Mouse (Mus musculus) midbrain, embryonic 10.5 days (tissue): Measurements from ENCODE around the gene Mxra7. TPM values are rescaled to one million over a fixed set of nuclear protein-coding genes. Genes with fewer than 3 reads are reported as not detected.
A peak's percentile ranks its signal among the peaks of the same experiment; 100 is the strongest.

ENCODE experiments used
- DNase-seq: peaks from one replicate; pipeline ENCODE4 v3.0.0-alpha.2; 2017; ENCODE audit warnings: low spot score
- H3K27ac ChIP-seq: fragments of 300-500 bp; sonication (generic); replicated peaks from 2 replicates; pipeline ENCODE4 v1.5.1; 2016; ENCODE audit warnings: mild to moderate bottlenecking
- H3K27me3 ChIP-seq: fragments of 300-500 bp; sonication (generic); 2 replicates; pipeline ENCODE4 v1.6.1; 2016; ENCODE audit warnings: low read depth, mild to moderate bottlenecking; ENCODE audit not compliant: poor library complexity, severe bottlenecking
- H3K36me3 ChIP-seq: fragments of 300-500 bp; sonication (generic); 2 replicates; pipeline ENCODE4 v1.6.1; 2016; ENCODE audit warnings: mild to moderate bottlenecking, moderate library complexity
- H3K4me1 ChIP-seq: fragments of 300-500 bp; sonication (generic); 2 replicates; pipeline ENCODE4 v1.6.1; 2016
- H3K4me3 ChIP-seq: fragments of 300-500 bp; sonication (generic); 2 replicates; pipeline ENCODE4 v1.5.1; 2016; ENCODE audit warnings: mild to moderate bottlenecking, moderate library complexity
- H3K9me3 ChIP-seq: fragments of 300-500 bp; sonication (generic); replicated peaks from 2 replicates; pipeline ENCODE4 v1.6.1; 2016; ENCODE audit warnings: mild to moderate bottlenecking
- WGBS: fragments of 180-500 bp; shearing (Covaris S2); methylation state at CpG from one replicate; pipeline ENCODE4 v1.1.7; 2016; 5-methylcytosine and 5-hydroxymethylcytosine counted together
- polyA plus RNA-seq: library from polyadenylated mRNA; unstranded; fragments of >200 nt; fragmentation: Nextera tagmentation; extraction: Ambion mirVana; gene quantifications from 2 replicates; pipeline ENCODE4 v1.2.1, GENCODE M21; 2016

Gene Mxra7
- 28.1 and 29.1 TPM in 2 replicates for polyA plus RNA-seq

GRCm38 (mm10) chr11:116827534-116828165, at the start of gene Mxra7:
Gene Mxra7 (minus strand): TSS chr11:116828046.
- Histone ChIP-seq H3K4me3 (peak within 1 kb of the TSS; percentile 90), H3K4me1 (peaks cover 57% of the 10 kb centered on the region), H3K27ac (peak within 1 kb of the TSS; percentile 94), H3K27me3 (0 out of 2 replicates have a peak, but pooled peaks cover 5% of the 10 kb centered on the region), H3K9me3 (no peaks in the 10 kb centered on the region), H3K36me3 (peaks cover 12% of the 10 kb centered on the region)
- under 1% methylated on average over 71 of the region's 71 CpGs for WGBS
- DNase-seq = peak; percentile 85

DNA sequence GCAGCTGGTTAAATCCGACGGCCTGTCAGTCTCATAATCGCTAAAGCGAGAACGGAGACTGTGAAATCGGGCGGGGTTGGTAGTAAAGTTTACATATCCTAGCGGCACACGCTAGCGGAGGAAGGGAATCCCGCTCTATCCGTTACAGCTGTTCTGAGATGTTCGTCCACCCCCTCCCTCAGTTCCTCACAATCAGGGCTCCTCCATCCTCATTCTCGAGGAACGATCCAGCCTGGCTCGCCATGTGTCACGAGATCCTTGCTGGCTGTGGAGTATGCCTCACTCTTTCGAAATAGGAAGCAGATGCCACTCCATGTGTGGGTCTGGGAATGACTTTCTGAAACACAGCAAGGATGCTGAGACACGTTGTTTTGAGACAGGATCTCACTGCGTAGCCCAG, 46.1 kb upstream of the Mxra7 start:
- no peaks in the 10 kb centered on the region for H3K9me3 ChIP-seq
- H3K36me3 ChIP-seq = peaks cover 53% of the 10 kb centered on the region
- H3K27ac ChIP-seq = no peak overlapping the region
- H3K4me1 ChIP-seq = no peaks in the 10 kb centered on the region
- no peak for DNase-seq
- no peaks in the 10 kb centered on the region for H3K27me3 ChIP-seq
- WGBS = 93% methylated on average over 20 of the region's 20 CpGs
- no peak overlapping the region for H3K4me3 ChIP-seq

GRCm38 (mm10) chr11:116871538-116871937, 43.7 kb upstream of the Mxra7 start:
- no peaks in the 10 kb centered on the region for H3K9me3 ChIP-seq
- no peak overlapping the region for H3K4me3 ChIP-seq
- peaks cover 64% of the 10 kb centered on the region for H3K36me3 ChIP-seq
- H3K27me3 ChIP-seq = no peaks in the 10 kb centered on the region
- H3K27ac ChIP-seq = no peak overlapping the region
- no peak for DNase-seq
- 91% methylated on average over 9 of the region's 9 CpGs for WGBS
- H3K4me1 ChIP-seq = no peaks in the 10 kb centered on the region

DNA sequence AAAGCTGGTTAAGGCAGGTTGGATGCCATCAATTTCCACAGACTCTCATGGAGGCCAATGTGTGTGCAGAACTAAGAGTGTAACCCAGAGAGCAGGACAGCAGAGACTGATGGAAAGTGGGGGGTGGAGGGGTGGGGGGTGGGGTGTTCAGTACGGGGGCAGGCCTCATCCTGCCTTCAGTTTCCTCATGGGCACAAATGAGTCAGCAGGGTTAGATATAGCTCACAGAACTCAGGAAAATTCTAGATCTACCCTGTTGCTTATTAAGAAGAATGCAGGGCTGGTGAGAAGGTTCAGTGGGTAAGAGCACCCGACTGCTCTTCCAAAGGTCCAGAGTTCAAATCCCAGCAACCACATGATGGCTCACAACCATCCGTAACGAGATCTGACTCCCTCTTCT, 41.8 kb upstream of the Mxra7 start:
- Histone ChIP-seq H3K4me1 (no peaks in the 10 kb centered on the region), H3K9me3 (no peaks in the 10 kb centered on the region), H3K36me3 (peaks cover 76% of the 10 kb centered on the region), H3K27ac (no peak overlapping the region), H3K27me3 (no peaks in the 10 kb centered on the region), H3K4me3 (no peak overlapping the region)
- 90% methylated on average over 4 of the region's 4 CpGs for WGBS
- no peak for DNase-seq

DNA sequence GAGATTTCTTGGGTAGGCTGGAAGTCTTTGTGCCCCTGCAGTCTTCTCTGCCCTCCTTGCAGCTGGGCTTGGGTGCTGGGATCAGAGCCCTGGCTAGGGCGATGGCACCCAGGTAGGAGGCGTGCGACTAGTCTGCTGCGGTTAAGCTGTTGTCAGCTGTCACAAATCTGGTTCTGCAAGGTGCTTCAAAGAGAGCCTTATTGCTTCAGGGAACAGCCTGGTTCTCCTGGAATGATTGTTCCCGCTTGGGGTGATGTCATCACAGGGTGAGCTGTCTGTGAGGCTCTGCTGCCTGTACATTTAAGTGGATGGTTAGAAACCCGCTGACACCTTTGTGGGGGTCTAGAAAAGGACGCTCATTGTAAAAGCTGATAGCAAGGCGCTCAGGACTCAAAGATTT, 41.4 kb upstream of the Mxra7 start:
- 89% methylated on average over 8 of the region's 8 CpGs for WGBS

DNA sequence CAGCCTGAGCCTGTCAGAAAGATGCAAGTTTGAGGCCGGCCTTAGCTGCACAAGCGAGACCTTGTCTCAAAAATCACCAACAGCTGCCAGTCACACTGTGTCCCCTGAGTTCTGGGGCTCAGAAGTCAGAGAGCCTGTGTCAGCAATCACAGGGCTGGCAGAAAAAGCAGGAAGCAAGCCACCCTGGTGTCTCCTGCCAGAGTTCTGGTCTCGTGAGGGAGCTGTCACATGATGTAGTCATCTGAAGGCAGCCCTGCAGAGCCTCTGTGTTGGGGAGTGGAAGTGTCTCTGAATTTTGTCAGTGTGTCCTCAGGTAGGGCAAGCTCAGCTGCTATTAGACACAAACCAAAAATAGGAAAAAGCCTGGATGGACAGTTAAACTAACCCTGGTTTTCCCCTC, 40.3 kb upstream of the Mxra7 start:
- no peaks in the 10 kb centered on the region for H3K4me1 ChIP-seq
- H3K27me3 ChIP-seq = no peaks in the 10 kb centered on the region
- no peak overlapping the region for H3K27ac ChIP-seq
- H3K9me3 ChIP-seq = no peaks in the 10 kb centered on the region
- H3K36me3 ChIP-seq = peaks cover 76% of the 10 kb centered on the region
- no peak for DNase-seq
- no peak overlapping the region for H3K4me3 ChIP-seq
- WGBS = 78% methylated on average over 3 of the region's 3 CpGs

More for the DNA sequence above, 41.4 kb upstream of the Mxra7 start:
- no peak overlapping the region for H3K4me3 ChIP-seq
- H3K4me1 ChIP-seq = no peaks in the 10 kb centered on the region
- H3K27me3 ChIP-seq = no peaks in the 10 kb centered on the region
- no peak overlapping the region for H3K27ac ChIP-seq
- H3K36me3 ChIP-seq = peaks cover 76% of the 10 kb centered on the region
- DNase-seq = no peak
- H3K9me3 ChIP-seq = no peaks in the 10 kb centered on the region

GRCm38 (mm10) chr11:116865945-116866585, 38.2 kb upstream of the Mxra7 start:
- Histone ChIP-seq H3K9me3 (no peaks in the 10 kb centered on the region), H3K4me1 (no peaks in the 10 kb centered on the region), H3K27me3 (no peaks in the 10 kb centered on the region), H3K27ac (no peak overlapping the region), H3K36me3 (peaks cover 74% of the 10 kb centered on the region), H3K4me3 (no peak overlapping the region)
- 84% methylated on average over 12 of the region's 12 CpGs for WGBS
- no peak for DNase-seq

- H3K4me3 ChIP-seq = no peak overlapping the region
- H3K27ac ChIP-seq = no peak overlapping the region
- WGBS = 89% methylated on average over 10 of the region's 10 CpGs
- no peaks in the 10 kb centered on the region for H3K27me3 ChIP-seq
- DNase-seq = no peak
- H3K9me3 ChIP-seq = no peaks in the 10 kb centered on the region
- no peaks in the 10 kb centered on the region for H3K4me1 ChIP-seq
- H3K36me3 ChIP-seq = peaks cover 81% of the 10 kb centered on the region
These were observed 36.6 kb upstream of the Mxra7 start for GRCm38 (mm10) chr11:116864444-116864843.

DNA sequence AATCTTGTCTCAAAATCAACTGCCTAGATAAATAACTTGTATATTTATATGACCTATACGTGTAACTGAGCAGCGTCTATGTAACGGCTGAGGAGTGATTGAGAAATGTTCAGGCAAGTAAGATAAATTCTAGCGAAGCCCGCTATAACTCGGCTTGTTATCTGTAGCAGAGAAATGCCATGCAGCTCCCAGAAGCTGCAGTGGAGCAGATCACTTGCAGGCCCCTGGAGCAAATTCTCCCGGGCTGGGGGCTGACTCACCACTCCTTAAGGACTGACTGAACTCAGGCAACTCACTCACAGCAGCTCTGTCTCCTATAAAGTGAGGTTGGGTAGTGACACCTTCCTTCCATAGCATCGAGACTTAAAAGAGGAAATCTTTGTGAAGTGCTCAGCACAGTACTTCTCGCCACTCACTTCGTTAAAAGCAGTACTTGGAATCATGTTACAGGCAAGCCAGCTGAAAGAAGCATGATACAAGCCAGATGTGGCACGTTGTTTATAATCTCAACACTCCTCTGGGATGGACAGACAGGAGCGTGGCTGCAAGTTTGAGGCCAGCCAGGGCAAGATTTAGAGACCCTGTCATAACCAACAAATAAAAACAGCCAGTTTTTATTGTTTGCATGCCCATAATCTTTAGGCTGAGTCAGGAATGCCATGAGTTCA, 29.5 kb upstream of the Mxra7 start:
- Histone ChIP-seq H3K36me3 (peaks cover 37% of the 10 kb centered on the region), H3K9me3 (no peaks in the 10 kb centered on the region), H3K27ac (no peak overlapping the region), H3K4me1 (peaks cover 13% of the 10 kb centered on the region), H3K27me3 (no peaks in the 10 kb centered on the region), H3K4me3 (no peak overlapping the region)
- no peak for DNase-seq
- 86% methylated on average over 12 of the region's 12 CpGs for WGBS

DNA sequence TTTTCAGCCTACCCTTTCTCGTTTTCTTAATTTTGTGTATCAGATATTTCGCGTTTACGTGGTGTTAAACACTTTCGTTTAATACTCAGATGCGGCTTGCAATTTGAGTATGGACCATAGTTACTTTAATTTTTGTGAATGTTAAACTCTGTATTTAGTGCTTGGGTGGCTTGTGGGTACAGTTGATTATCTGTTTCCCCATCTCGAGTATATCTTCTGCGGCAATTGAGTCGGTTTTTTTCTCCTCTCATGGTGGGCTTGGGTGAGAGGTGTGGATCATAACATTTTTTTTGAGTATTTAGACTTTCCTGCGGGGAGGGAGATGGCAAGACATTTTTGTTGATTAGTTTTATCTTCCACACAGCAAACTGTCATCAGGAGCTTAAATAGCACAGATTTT, 26.4 kb upstream of the Mxra7 start:
- H3K4me1 ChIP-seq = peaks cover 25% of the 10 kb centered on the region
- H3K27ac ChIP-seq = peak overlapping the region; percentile 99; the same call in 1 of the 2 replicates
- 43% methylated on average over 10 of the region's 10 CpGs for WGBS
- no peaks in the 10 kb centered on the region for H3K27me3 ChIP-seq
- peak overlapping the region; percentile 100 for H3K4me3 ChIP-seq
- H3K36me3 ChIP-seq = peaks cover 38% of the 10 kb centered on the region
- no peaks in the 10 kb centered on the region for H3K9me3 ChIP-seq
- no peak for DNase-seq

DNA sequence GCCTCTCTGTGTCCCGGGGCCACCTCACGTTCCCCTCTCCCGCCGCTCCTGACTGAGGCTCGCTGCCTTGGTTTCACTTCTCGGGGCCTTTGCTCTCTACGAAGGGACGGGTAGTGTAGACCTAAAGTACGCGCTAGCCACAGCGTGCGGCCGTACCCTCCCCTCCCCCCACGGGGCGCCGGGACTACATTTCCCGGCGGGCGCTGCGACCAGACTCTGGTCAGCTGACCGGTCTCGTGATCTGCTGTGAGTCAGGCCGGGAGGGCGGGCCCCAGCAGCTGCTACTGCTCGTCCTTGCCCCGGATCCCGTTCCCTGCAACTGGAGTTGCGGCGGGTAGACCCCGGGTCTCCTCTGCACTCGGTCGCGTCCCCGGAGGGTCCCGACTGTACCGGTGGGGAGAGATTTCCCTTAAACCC, 25.7 kb upstream of the Mxra7 start:
- no peaks in the 10 kb centered on the region for H3K9me3 ChIP-seq
- H3K4me1 ChIP-seq = peaks cover 25% of the 10 kb centered on the region
- no peaks in the 10 kb centered on the region for H3K27me3 ChIP-seq
- H3K4me3 ChIP-seq = peak overlapping the region; percentile 100
- WGBS = under 1% methylated on average over 36 of the region's 36 CpGs
- DNase-seq = peak; percentile 96
- H3K36me3 ChIP-seq = peaks cover 43% of the 10 kb centered on the region
- peak overlapping the region; percentile 99 for H3K27ac ChIP-seq

DNA sequence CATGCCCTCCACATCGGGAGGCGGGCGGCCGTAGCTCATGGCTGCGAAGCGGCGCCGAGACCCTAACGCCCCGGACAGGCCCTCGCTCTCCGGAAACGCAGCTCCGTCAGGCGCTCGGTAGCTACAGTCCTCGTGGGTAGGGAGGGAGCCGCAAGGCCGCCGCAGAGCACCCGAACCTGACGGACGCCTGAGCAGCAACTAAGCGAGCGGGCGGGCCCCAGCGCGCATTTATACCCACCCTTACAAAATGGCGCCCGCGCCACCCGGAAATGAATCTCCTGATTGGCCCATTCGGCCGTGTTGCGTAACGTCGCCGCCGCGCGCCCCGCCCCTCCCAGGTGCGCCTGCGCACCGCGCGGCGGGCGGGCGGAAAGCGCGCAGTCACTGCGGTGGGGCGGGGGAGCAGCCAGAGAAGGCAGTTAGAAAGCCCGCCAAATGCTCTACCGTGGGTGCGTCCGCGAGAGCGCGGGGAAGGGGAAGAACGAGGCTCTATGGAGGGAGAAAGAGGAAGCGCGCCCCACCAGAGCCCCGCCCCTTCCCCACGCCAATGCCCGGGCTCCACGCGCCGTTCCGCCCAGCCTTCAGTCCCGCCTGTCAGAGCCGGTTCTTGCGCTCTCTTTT, 25.2 kb upstream of the Mxra7 start, which contains the start of gene Srsf2:
Gene Srsf2 (minus strand): TSS at position 204 of the 621 bp plus-strand sequence.
- WGBS = under 1% methylated on average over 71 of the region's 74 CpGs
- no peaks in the 10 kb centered on the region for H3K27me3 ChIP-seq
- H3K27ac ChIP-seq = peak within 1 kb of the TSS; percentile 99
- H3K9me3 ChIP-seq = no peaks in the 10 kb centered on the region
- H3K36me3 ChIP-seq = peaks cover 44% of the 10 kb centered on the region
- H3K4me1 ChIP-seq = peaks cover 25% of the 10 kb centered on the region
- peak; percentile 96 for DNase-seq
- peak within 1 kb of the TSS; percentile 100 for H3K4me3 ChIP-seq
